Mouse (Mus musculus): ENCODE measurements around the gene Traf5. TPM values are rescaled to one million over a fixed set of nuclear protein-coding genes. Genes with fewer than 3 reads are reported as not detected.

Traf5 gene
- total RNA-seq, 2 experiments from 2014 or later, result 2.8 to 8.5 TPM

GRCm38 (mm10) chr1:191986674-191987480 lies 105.5 kb downstream of the Traf5 start:
- ATAC-seq (replicated peaks; ENCODE audit: low FRiP score, low TSS enrichment, poor library complexity, severe bottlenecking), result no peak

- ATAC-seq (replicated peaks; ENCODE audit: low FRiP score, low TSS enrichment, poor library complexity, severe bottlenecking), result peak; percentile 42; the same call in 1 of the 2 replicates
Observed at GRCm38 (mm10) chr1:191981426-191982102, 110.8 kb downstream of the Traf5 start.

GRCm38 (mm10) chr1:191977187-191977586 lies 115.2 kb downstream of the Traf5 start, which contains the start of gene Rd3:
Gene Rd3 (plus strand): TSS chr1:191977370.
- ATAC-seq (replicated peaks; ENCODE audit: low FRiP score, low TSS enrichment, poor library complexity, severe bottlenecking), result no peak

- no peak for ATAC-seq (replicated peaks; ENCODE audit: low FRiP score, low TSS enrichment, poor library complexity, severe bottlenecking)
Observed at GRCm38 (mm10) chr1:191974509-191975405, 117.6 kb downstream of the Traf5 start.

GRCm38 (mm10) chr1:191969939-191970338 lies 122.4 kb downstream of the Traf5 start:
- ATAC-seq (replicated peaks; ENCODE audit: low FRiP score, low TSS enrichment, poor library complexity, severe bottlenecking), result no peak

GRCm38 (mm10) chr1:191964773-191965481 lies 127.4 kb downstream of the Traf5 start:
- peak; percentile 83 for ATAC-seq (replicated peaks; ENCODE audit: low FRiP score, low TSS enrichment, poor library complexity, severe bottlenecking)

- ATAC-seq (replicated peaks; ENCODE audit: low FRiP score, low TSS enrichment, poor library complexity, severe bottlenecking), result peak; percentile 87
Observed at GRCm38 (mm10) chr1:191963948-191964772, 128.2 kb downstream of the Traf5 start.

- no peak for ATAC-seq (replicated peaks; ENCODE audit: low FRiP score, low TSS enrichment, poor library complexity, severe bottlenecking)
Observed at GRCm38 (mm10) chr1:191963413-191963812, 128.9 kb downstream of the Traf5 start.

GRCm38 (mm10) chr1:191960946-191961345 lies 131.4 kb downstream of the Traf5 start:
- no peak for ATAC-seq (replicated peaks; ENCODE audit: low FRiP score, low TSS enrichment, poor library complexity, severe bottlenecking)

GRCm38 (mm10) chr1:191957321-191957720 lies 135.0 kb downstream of the Traf5 start:
- no peak for ATAC-seq (replicated peaks; ENCODE audit: low FRiP score, low TSS enrichment, poor library complexity, severe bottlenecking)

GRCm38 (mm10) chr1:191956871-191957270 lies 135.5 kb downstream of the Traf5 start:
- no peak for ATAC-seq (replicated peaks; ENCODE audit: low FRiP score, low TSS enrichment, poor library complexity, severe bottlenecking)

GRCm38 (mm10) chr1:191956261-191956660 lies 136.1 kb downstream of the Traf5 start:
- no peak for ATAC-seq (replicated peaks; ENCODE audit: low FRiP score, low TSS enrichment, poor library complexity, severe bottlenecking)

- no peak for ATAC-seq (replicated peaks; ENCODE audit: low FRiP score, low TSS enrichment, poor library complexity, severe bottlenecking)
Observed at GRCm38 (mm10) chr1:191955101-191955500, 137.3 kb downstream of the Traf5 start.

- ATAC-seq (replicated peaks; ENCODE audit: low FRiP score, low TSS enrichment, poor library complexity, severe bottlenecking), result no peak
Observed at GRCm38 (mm10) chr1:191952733-191953335, 139.5 kb downstream of the Traf5 start.

- no peak for ATAC-seq (replicated peaks; ENCODE audit: low FRiP score, low TSS enrichment, poor library complexity, severe bottlenecking)
Observed at GRCm38 (mm10) chr1:191950611-191951010, 141.7 kb downstream of the Traf5 start.

- ATAC-seq (replicated peaks; ENCODE audit: low FRiP score, low TSS enrichment, poor library complexity, severe bottlenecking), result no peak
Observed at GRCm38 (mm10) chr1:191948600-191948999, 143.8 kb downstream of the Traf5 start.

GRCm38 (mm10) chr1:191947796-191948195 lies 144.6 kb downstream of the Traf5 start:
- ATAC-seq (replicated peaks; ENCODE audit: low FRiP score, low TSS enrichment, poor library complexity, severe bottlenecking), result no peak
